ENCODE assay signal across 9 mouse cellular contexts in the genomic region with DNA sequence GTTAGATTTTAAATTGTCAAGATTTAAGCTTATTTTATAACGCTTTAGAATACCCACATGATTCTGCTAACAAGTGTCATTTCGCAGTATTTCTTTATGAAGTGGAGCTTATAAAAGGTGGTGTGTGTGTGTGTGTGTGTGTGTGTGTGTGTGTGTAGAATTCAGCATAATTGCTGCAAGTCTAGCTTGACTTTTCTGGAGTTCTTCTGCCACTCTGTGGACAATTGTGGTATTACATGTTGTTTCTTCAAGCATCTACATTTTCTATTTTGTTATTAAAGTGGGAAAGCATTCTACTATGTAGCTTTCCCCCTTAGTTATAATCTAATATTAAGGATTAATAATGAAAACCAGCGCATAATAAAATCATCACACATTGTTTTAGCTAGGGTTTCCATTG.
DNase-seq lines count a peak whose midpoint lies in the region; ATAC-seq and TF ChIP-seq lines count a peak whose summit lies in the region.
"Had no signal": no experiment of that assay in that cellular context is flagged by ENCODE, and none has a peak within 500 bp of the region (broad histone marks: within the 10 kb centered on the region; RNA-seq: fewer than 3 reads in every experiment).

No protein-coding gene starts in this region.

- peak; percentile 76 for TF ChIP-seq CTCF in heart, postnatal 0 days (IDR thresholded peaks at IDR 0.05; ENCODE audit: low read depth)

- no peaks in the 10 kb centered on the region for H3K4me1 ChIP-seq in heart, postnatal 0 days (ENCODE audit: control insufficient read depth, insufficient read depth)

- no peak for ATAC-seq in heart, postnatal 0 days (ENCODE audit: insufficient read depth, low read depth)

- H3K4me2 ChIP-seq in heart, postnatal 0 days (ENCODE audit: low read depth, low read length): no peak overlapping the region
- H3K4me2 ChIP-seq: limb, embryonic 12.5 days had no signal

- H3K27me3 ChIP-seq in heart, postnatal 0 days (ENCODE audit: control insufficient read depth, insufficient read depth, low read length): no peaks in the 10 kb centered on the region
- H3K27me3 ChIP-seq: limb, embryonic 12.5 days had no signal

- H3K9ac ChIP-seq in heart, postnatal 0 days (replicated peaks; ENCODE audit: low read depth, low read length): no peak overlapping the region

- no peaks in the 10 kb centered on the region for H3K9me3 ChIP-seq in heart, postnatal 0 days (replicated peaks; ENCODE audit: control insufficient read depth, low read length)
- H3K9me3 ChIP-seq: limb, embryonic 12.5 days had no signal

- DNase-seq in heart, postnatal 0 days (ENCODE audit: low spot score): peak; percentile 29
- DNase-seq in heart, adult 11 months: no peak
- DNase-seq in 3T3-L1 (ENCODE audit: low read depth, low spot score): peak; percentile 90
- DNase-seq in MN1 (ENCODE audit: low spot score): peak; percentile 81
- DNase-seq in forelimb bud, embryonic 11.5 days (ENCODE audit: low read depth, low spot score): peak; percentile 74
- peak; percentile 51 to 60 for DNase-seq in layer of hippocampus, postnatal 10 days (ENCODE audit: low spot score in 2 of 2)
- DNase-seq in yolk sac, embryonic 10.5 days (ENCODE audit: low spot score): peak; percentile 21
- no peak for DNase-seq in ovary, postnatal 10 days (ENCODE audit: low spot score)

- no peak for TF ChIP-seq EP300 in heart, postnatal 0 days (IDR thresholded peaks at IDR 0.05; ENCODE audit: low read depth)

- no peak overlapping the region for H3K27ac ChIP-seq in heart, postnatal 0 days (ENCODE audit: low read depth)

- H3K36me3 ChIP-seq in heart, postnatal 0 days (replicated peaks; ENCODE audit: control insufficient read depth, insufficient read depth, low read length): no peaks in the 10 kb centered on the region
- H3K36me3 ChIP-seq: limb, embryonic 12.5 days had no signal

- 17% methylated on average over 3 of the region's 3 CpGs for WGBS in heart, postnatal 0 days

- H3K4me3 ChIP-seq in heart, postnatal 0 days (ENCODE audit: low read depth, low read length): no peak overlapping the region
- H3K4me3 ChIP-seq: limb, embryonic 12.5 days had no signal

Comparison
In these comparisons a context has a peak if more than half of its experiments do, and no peak if none do; other contexts are left out.
1. DNase-seq: peak in heart, postnatal 0 days (single experiment), 3T3-L1 (single experiment), MN1 (single experiment), forelimb bud, embryonic 11.5 days (single experiment), layer of hippocampus, postnatal 10 days (2 of 2) and yolk sac, embryonic 10.5 days (single experiment); none in heart, adult 11 months (single experiment) and ovary, postnatal 10 days (single experiment).